Mouse (Mus musculus) G1E (cell line): Measurements from ENCODE around the gene Clybl. TPM values are rescaled to one million over a fixed set of nuclear protein-coding genes. Genes with fewer than 3 reads are reported as not detected.

Experiments
- ATAC-seq: 2 replicates; pipeline ENCODE4 v1.8.0; 2016; ENCODE audit warnings: mild to moderate bottlenecking; ENCODE audit not compliant: insufficient number of reproducible peaks, poor library complexity, low FRiP score, severe bottlenecking; ENCODE audit errors: extremely low read depth
- DNase-seq: peaks from one replicate; pipeline ENCODE4 v3.0.0; 2012; ENCODE audit warnings: low spot score
- H3K27me3 ChIP-seq: 2 replicates; pipeline ENCODE4 v1.6.1; 2012; ENCODE audit warnings: mild to moderate bottlenecking, low read length, inconsistent platforms; ENCODE audit not compliant: insufficient read depth
- H3K36me3 ChIP-seq: replicated peaks from 2 replicates; pipeline ENCODE3; 2012; ENCODE audit warnings: mild to moderate bottlenecking, inconsistent platforms
- H3K4me1 ChIP-seq: 2 replicates; pipeline ENCODE4 v1.6.1; 2012; ENCODE audit warnings: low read depth, low read length, inconsistent platforms, mixed read lengths; ENCODE audit not compliant: insufficient read depth
- H3K4me3 ChIP-seq: 2 replicates; pipeline ENCODE4 v1.5.1; 2012; ENCODE audit warnings: low read depth, mild to moderate bottlenecking, inconsistent platforms, low read length, moderate library complexity, mixed read lengths
- H3K9me3 ChIP-seq: replicated peaks from 2 replicates; pipeline ENCODE4 v1.6.1; 2012; ENCODE audit warnings: inconsistent platforms
- CTCF ChIP-seq: IDR thresholded peaks from 2 replicates; pipeline ENCODE4 v1.5.1; 2012; ENCODE audit warnings: low read depth, low read length, inconsistent platforms, mixed read lengths
- GATA1 ChIP-seq: IDR thresholded peaks from 2 replicates; pipeline ENCODE4 v1.6.1; 2012; ENCODE audit warnings: borderline replicate concordance, low read length, inconsistent platforms, mixed read lengths
- GATA2 ChIP-seq: IDR thresholded peaks from 2 replicates; pipeline ENCODE4 v1.6.1; 2012; ENCODE audit warnings: low read depth, low read length, inconsistent platforms, borderline replicate concordance
- POLR2AphosphoS5 ChIP-seq: IDR thresholded peaks from 2 replicates; pipeline ENCODE4 v1.6.1; 2012; ENCODE audit warnings: low read depth, low read length, inconsistent platforms; ENCODE audit not compliant: insufficient replicate concordance
- TAL1 ChIP-seq: conservative IDR thresholded peaks from 2 replicates; pipeline ENCODE4 v1.6.1; 2012; ENCODE audit warnings: low read depth, low read length, inconsistent platforms, mixed read lengths
- polyA plus RNA-seq: library from polyadenylated mRNA; stranded (reverse); fragments of >175 nt; gene quantifications from 2 replicates; pipeline ENCODE4 v1.2.3, GENCODE M21; 2012
- total RNA-seq, 2 experiments: library from RNA; stranded (forward) in 1 of 2; stranded (reverse) in 1 of 2; fragments of 200-1000 nt in 1 of 2; fragments of >200 nt in 1 of 2; fragmentation: Nextera tagmentation in 1 of 2; gene quantifications; 2 replicates each; pipeline ENCODE4 v1.2.3; 2014 to 2017

The Clybl gene
- total and polyA plus RNA-seq, 3 experiments, result 44.6 to 263 (median 45.1) TPM

- Histone ChIP-seq H3K27me3 (no peaks in the 10 kb centered on the region), H3K4me1 (no peaks in the 10 kb centered on the region), H3K4me3 (no peak overlapping the region), H3K9me3 (no peaks in the 10 kb centered on the region), H3K36me3 (peaks cover 32% of the 10 kb centered on the region)
- ATAC-seq, result no peak
- DNase-seq, result no peak
- TF ChIP-seq CTCF (no peak), TAL1 (no peak), GATA1 (no peak), POLR2AphosphoS5 (no peak), GATA2 (no peak)
These were observed 199.7 kb downstream of the Clybl start for GRCm38 (mm10) chr14:122380896-122381845.

- Histone ChIP-seq H3K4me1 (no peaks in the 10 kb centered on the region), H3K36me3 (peaks cover 32% of the 10 kb centered on the region), H3K9me3 (no peaks in the 10 kb centered on the region), H3K27me3 (no peaks in the 10 kb centered on the region), H3K4me3 (no peak overlapping the region)
- ATAC-seq (no peak), DNase-seq (no peak)
- TF ChIP-seq POLR2AphosphoS5, result no peak
- no peak for TF ChIP-seq GATA2
- TF ChIP-seq TAL1, result no peak
- TF ChIP-seq GATA1, result no peak
These were observed 200.8 kb downstream of the Clybl start for GRCm38 (mm10) chr14:122382281-122382680.

GRCm38 (mm10) chr14:122383931-122384330 lies 202.4 kb downstream of the Clybl start:
- no peaks in the 10 kb centered on the region for H3K9me3 ChIP-seq
- H3K27me3 ChIP-seq, result no peaks in the 10 kb centered on the region
- H3K4me3 ChIP-seq, result no peak overlapping the region
- ATAC-seq (no peak), DNase-seq (no peak)
- no peaks in the 10 kb centered on the region for H3K4me1 ChIP-seq
- TF ChIP-seq GATA1, result no peak
- no peak for TF ChIP-seq POLR2AphosphoS5
- TF ChIP-seq TAL1, result no peak
- no peak for TF ChIP-seq CTCF
- TF ChIP-seq GATA2, result no peak
- H3K36me3 ChIP-seq, result peaks cover 28% of the 10 kb centered on the region

GRCm38 (mm10) chr14:122384447-122385237 lies 203.1 kb downstream of the Clybl start:
- no peak for TF ChIP-seq CTCF
- TF ChIP-seq GATA1, result no peak
- TF ChIP-seq GATA2, result no peak
- no peak for TF ChIP-seq POLR2AphosphoS5
- TF ChIP-seq TAL1, result no peak
- Histone ChIP-seq H3K27me3 (no peaks in the 10 kb centered on the region), H3K4me1 (no peaks in the 10 kb centered on the region), H3K4me3 (no peak overlapping the region), H3K36me3 (peaks cover 24% of the 10 kb centered on the region), H3K9me3 (no peaks in the 10 kb centered on the region)
- ATAC-seq, result no peak
- no peak for DNase-seq

GRCm38 (mm10) chr14:122385238-122385534 lies 203.7 kb downstream of the Clybl start:
- DNase-seq, result no peak
- ATAC-seq, result no peak
- H3K36me3 ChIP-seq, result peaks cover 24% of the 10 kb centered on the region
- H3K4me1 ChIP-seq, result no peaks in the 10 kb centered on the region
- H3K4me3 ChIP-seq, result no peak overlapping the region
- H3K9me3 ChIP-seq, result no peaks in the 10 kb centered on the region
- no peaks in the 10 kb centered on the region for H3K27me3 ChIP-seq
- no peak for TF ChIP-seq TAL1
- TF ChIP-seq GATA2, result no peak
- no peak for TF ChIP-seq CTCF
- no peak for TF ChIP-seq GATA1
- no peak for TF ChIP-seq POLR2AphosphoS5

- Histone ChIP-seq H3K4me3 (no peak overlapping the region), H3K9me3 (no peaks in the 10 kb centered on the region), H3K4me1 (no peaks in the 10 kb centered on the region), H3K36me3 (peaks cover 23% of the 10 kb centered on the region), H3K27me3 (no peaks in the 10 kb centered on the region)
- ATAC-seq (no peak), DNase-seq (no peak)
- TF ChIP-seq TAL1, result no peak
- TF ChIP-seq CTCF, result no peak
- TF ChIP-seq GATA2, result no peak
- no peak for TF ChIP-seq POLR2AphosphoS5
- TF ChIP-seq GATA1, result no peak
These were observed 204.3 kb downstream of the Clybl start for GRCm38 (mm10) chr14:122385758-122386157.
